Mouse (Mus musculus) mouse embryonic stem cell (cell line): Measurements from ENCODE around the gene Tubgcp6.

Experiments used
- in situ Hi-C, 2 experiments: fragments of 300-500 bp; cut with MboI; formaldehyde crosslinking; loops; 1 replicate in 1 of 2; 3 replicates in 1 of 2; pipeline ENCODE4 v1.14.3; 2019 to 2020; ENCODE audit warnings: low sequenced_read_pairs in 2 of 2, low pct_unique_long_range_greater_than_20kb in 1 of 2, mixed read lengths in 1 of 2; ENCODE audit not compliant: unreplicated experiment in 1 of 2

The Tubgcp6 gene

GRCm38 (mm10) chr15:89145813-89146350 is 23.0 kb upstream of the Tubgcp6 start:
- in situ Hi-C loops = no loop called here

GRCm38 (mm10) chr15:89144965-89145364 is 22.1 kb upstream of the Tubgcp6 start:
- in situ Hi-C loops = no loop called here

- in situ Hi-C loops = no loop called here
These were observed 20.2 kb upstream of the Tubgcp6 start for GRCm38 (mm10) chr15:89143134-89143533.

- in situ Hi-C loops = no loop called here
These were observed 19.0 kb upstream of the Tubgcp6 start for GRCm38 (mm10) chr15:89141905-89142304.

GRCm38 (mm10) chr15:89141443-89141842 is 18.5 kb upstream of the Tubgcp6 start:
- in situ Hi-C loops = no loop called here

GRCm38 (mm10) chr15:89140659-89141252 is 17.8 kb upstream of the Tubgcp6 start, which contains the start of gene Mapk12:
TSS of gene Mapk12 (minus strand) at chr15:89140703.
- in situ Hi-C loops = no loop called here

GRCm38 (mm10) chr15:89140048-89140658 is 17.2 kb upstream of the Tubgcp6 start:
- in situ Hi-C loops = no loop called here

- in situ Hi-C loops = no loop called here
These were observed 15.6 kb upstream of the Tubgcp6 start for GRCm38 (mm10) chr15:89138531-89138930.

GRCm38 (mm10) chr15:89138046-89138405 is 15.1 kb upstream of the Tubgcp6 start:
- in situ Hi-C loops = no loop called here

GRCm38 (mm10) chr15:89137378-89138045 is 14.6 kb upstream of the Tubgcp6 start:
- in situ Hi-C loops = no loop called here

GRCm38 (mm10) chr15:89136461-89137155 is 13.7 kb upstream of the Tubgcp6 start:
- in situ Hi-C loops = no loop called here

- in situ Hi-C loops = no loop called here
These were observed 8.4 kb upstream of the Tubgcp6 start for GRCm38 (mm10) chr15:89131316-89131715.

- in situ Hi-C loops = no loop called here
These were observed 7.3 kb upstream of the Tubgcp6 start for GRCm38 (mm10) chr15:89130245-89130644.

- in situ Hi-C loops = no loop called here
These were observed 5.8 kb upstream of the Tubgcp6 start, which contains the start of gene Hdac10 for GRCm38 (mm10) chr15:89128382-89129350. TSS of gene Hdac10 (minus strand) at chr15:89128700.

- in situ Hi-C loops = no loop called here
These were observed 4.5 kb upstream of the Tubgcp6 start for GRCm38 (mm10) chr15:89127364-89127940.

- in situ Hi-C loops = no loop called here
These were observed 3.7 kb upstream of the Tubgcp6 start for GRCm38 (mm10) chr15:89126622-89127021.

- in situ Hi-C loops = no loop called here
These were observed 2.4 kb upstream of the Tubgcp6 start for GRCm38 (mm10) chr15:89125351-89125750.

GRCm38 (mm10) chr15:89124312-89124711 is 1.4 kb upstream of the Tubgcp6 start:
- in situ Hi-C loops = no loop called here
